Mouse (Mus musculus): ENCODE data around the gene Jkamp.

Gene Jkamp

GRCm38 (mm10) chr12:72070327-72071269, 14.8 kb upstream of the Jkamp start, which contains the start of gene Gpr135:
Gene Gpr135 (minus strand): TSS chr12:72071125.
- H3K36me3 ChIP-seq (ENCODE audit: control insufficient read depth, insufficient read depth, low read length, poor library complexity, severe bottlenecking), result no peaks in the 10 kb centered on the region
- peak; percentile 85 for DNase-seq (ENCODE audit: low read depth, low spot score)
- 0 out of 2 replicates have a peak, but pooled peaks cover 1% of the 10 kb centered on the region for H3K27me3 ChIP-seq (ENCODE audit: control insufficient read depth, insufficient read depth, low read length, poor library complexity, severe bottlenecking)

GRCm38 (mm10) chr12:72078248-72078647, 7.1 kb upstream of the Jkamp start:
- no peaks in the 10 kb centered on the region for H3K36me3 ChIP-seq (ENCODE audit: control insufficient read depth, insufficient read depth, low read length, poor library complexity, severe bottlenecking)
- H3K27me3 ChIP-seq (ENCODE audit: control insufficient read depth, insufficient read depth, low read length, poor library complexity, severe bottlenecking), result no peaks in the 10 kb centered on the region; the same call in 1 of the 2 replicates
- no peak for DNase-seq (ENCODE audit: low read depth, low spot score)

- no peaks in the 10 kb centered on the region for H3K36me3 ChIP-seq (ENCODE audit: control insufficient read depth, insufficient read depth, low read length, poor library complexity, severe bottlenecking)
- DNase-seq (ENCODE audit: low read depth, low spot score), result no peak
These were observed 3.4 kb upstream of the Jkamp start for GRCm38 (mm10) chr12:72081961-72082360.

DNA sequence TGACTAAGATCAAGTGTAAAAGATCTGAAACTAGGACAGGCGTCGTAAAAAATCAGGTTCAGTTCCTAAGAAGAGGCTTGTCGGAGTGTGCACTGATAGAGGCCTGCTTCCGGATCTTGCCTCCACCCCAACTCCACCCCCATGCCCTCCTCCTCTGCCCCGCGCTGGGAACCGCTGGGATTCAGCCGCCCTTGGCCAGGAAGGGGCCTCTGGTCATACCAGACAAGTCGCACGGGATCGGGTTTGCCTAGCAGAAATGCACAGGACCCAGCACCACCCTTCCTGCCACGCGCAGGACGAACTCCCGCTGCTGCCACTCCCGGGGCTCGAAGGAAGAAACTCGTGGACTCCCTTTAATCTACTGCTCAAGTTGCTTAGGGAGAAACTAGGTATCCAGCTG, 3.0 kb upstream of the Jkamp start:
- Histone ChIP-seq H3K27me3 (ENCODE audit: control insufficient read depth, insufficient read depth, low read length, poor library complexity, severe bottlenecking) (no peaks in the 10 kb centered on the region; the same call in 1 of the 2 replicates), H3K36me3 (ENCODE audit: control insufficient read depth, insufficient read depth, low read length, poor library complexity, severe bottlenecking) (no peaks in the 10 kb centered on the region)
- no peak for DNase-seq (ENCODE audit: low read depth, low spot score)

More at GRCm38 (mm10) chr12:72081961-72082360, 3.4 kb upstream of the Jkamp start:
- H3K27me3 ChIP-seq (ENCODE audit: control insufficient read depth, insufficient read depth, low read length, poor library complexity, severe bottlenecking), result no peaks in the 10 kb centered on the region; the same call in 1 of the 2 replicates

GRCm38 (mm10) chr12:72083265-72083664, 2.1 kb upstream of the Jkamp start:
- DNase-seq (ENCODE audit: low read depth, low spot score), result no peak
- H3K36me3 ChIP-seq (ENCODE audit: control insufficient read depth, insufficient read depth, low read length, poor library complexity, severe bottlenecking), result no peaks in the 10 kb centered on the region
- H3K27me3 ChIP-seq (ENCODE audit: control insufficient read depth, insufficient read depth, low read length, poor library complexity, severe bottlenecking), result no peaks in the 10 kb centered on the region; the same call in 1 of the 2 replicates

GRCm38 (mm10) chr12:72084261-72085023, 947 bp upstream of the Jkamp start:
- Histone ChIP-seq H3K27me3 (ENCODE audit: control insufficient read depth, insufficient read depth, low read length, poor library complexity, severe bottlenecking) (no peaks in the 10 kb centered on the region; the same call in 1 of the 2 replicates), H3K36me3 (ENCODE audit: control insufficient read depth, insufficient read depth, low read length, poor library complexity, severe bottlenecking) (no peaks in the 10 kb centered on the region)
- DNase-seq (ENCODE audit: low read depth, low spot score), result no peak

DNA sequence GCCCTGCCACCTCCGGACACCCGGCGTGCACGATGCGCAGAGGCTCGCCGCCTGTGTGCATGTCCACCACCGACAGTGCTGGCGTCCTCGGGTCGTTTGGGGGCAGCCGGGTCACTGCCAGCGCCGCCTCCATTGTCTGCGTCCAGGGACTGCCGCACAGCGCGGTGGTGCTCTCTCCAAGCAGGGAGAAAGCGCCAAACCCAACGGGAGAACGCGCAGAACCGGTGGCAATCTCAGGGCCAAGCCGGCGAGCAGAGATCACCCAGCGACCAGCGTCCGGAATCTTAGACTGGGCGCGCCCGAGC, 413 bp upstream of the Jkamp start:
- H3K36me3 ChIP-seq (ENCODE audit: control insufficient read depth, insufficient read depth, low read length, poor library complexity, severe bottlenecking), result no peaks in the 10 kb centered on the region; the same call in 1 of the 2 replicates
- DNase-seq (ENCODE audit: low read depth, low spot score), result no peak

GRCm38 (mm10) chr12:72086166-72086825, 907 bp downstream of the Jkamp start:
- Histone ChIP-seq H3K36me3 (ENCODE audit: control insufficient read depth, insufficient read depth, low read length, poor library complexity, severe bottlenecking) (no peaks in the 10 kb centered on the region; the same call in 1 of the 2 replicates), H3K27me3 (ENCODE audit: control insufficient read depth, insufficient read depth, low read length, poor library complexity, severe bottlenecking) (no peaks in the 10 kb centered on the region; the same call in 1 of the 2 replicates)
- no peak for DNase-seq (ENCODE audit: low read depth, low spot score)

More for the DNA sequence above, 413 bp upstream of the Jkamp start:
- H3K27me3 ChIP-seq (ENCODE audit: control insufficient read depth, insufficient read depth, low read length, poor library complexity, severe bottlenecking), result no peaks in the 10 kb centered on the region; the same call in 1 of the 2 replicates

- H3K27me3 ChIP-seq (ENCODE audit: control insufficient read depth, insufficient read depth, low read length, poor library complexity, severe bottlenecking), result no peaks in the 10 kb centered on the region
- DNase-seq (ENCODE audit: low read depth, low spot score), result no peak
- peaks cover 1% of the 10 kb centered on the region for H3K36me3 ChIP-seq (ENCODE audit: control insufficient read depth, insufficient read depth, low read length, poor library complexity, severe bottlenecking)
These were observed 4.4 kb downstream of the Jkamp start for GRCm38 (mm10) chr12:72089802-72090201.

- peaks cover 1% of the 10 kb centered on the region for H3K36me3 ChIP-seq (ENCODE audit: control insufficient read depth, insufficient read depth, low read length, poor library complexity, severe bottlenecking)
- H3K27me3 ChIP-seq (ENCODE audit: control insufficient read depth, insufficient read depth, low read length, poor library complexity, severe bottlenecking), result no peaks in the 10 kb centered on the region; the same call in 1 of the 2 replicates
- no peak for DNase-seq (ENCODE audit: low read depth, low spot score)
These were observed 11.6 kb downstream of the Jkamp start for GRCm38 (mm10) chr12:72096966-72097365.

DNA sequence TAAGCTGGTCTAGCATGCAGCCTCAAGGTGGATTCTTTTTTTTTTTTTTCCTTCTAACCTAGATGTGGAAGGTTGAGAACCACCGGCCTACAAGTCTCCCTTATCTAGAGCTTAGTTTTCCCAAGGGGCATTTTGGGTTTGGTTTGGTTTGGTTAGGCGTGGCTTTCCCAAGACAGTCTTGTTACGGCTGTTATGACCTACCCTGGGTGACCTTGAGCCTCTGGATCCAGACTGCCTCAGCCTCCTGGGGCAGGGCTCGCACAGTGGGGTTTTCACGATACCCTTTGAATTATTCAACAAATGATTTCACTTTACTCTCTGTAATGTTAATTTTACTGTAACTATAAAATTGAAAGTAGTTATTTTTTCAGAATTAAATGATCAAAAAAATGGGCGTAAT, 17.4 kb downstream of the Jkamp start:
- H3K36me3 ChIP-seq (ENCODE audit: control insufficient read depth, insufficient read depth, low read length, poor library complexity, severe bottlenecking), result no peaks in the 10 kb centered on the region
- DNase-seq (ENCODE audit: low read depth, low spot score), result no peak
- H3K27me3 ChIP-seq (ENCODE audit: control insufficient read depth, insufficient read depth, low read length, poor library complexity, severe bottlenecking), result no peaks in the 10 kb centered on the region; the same call in 1 of the 2 replicates

DNA sequence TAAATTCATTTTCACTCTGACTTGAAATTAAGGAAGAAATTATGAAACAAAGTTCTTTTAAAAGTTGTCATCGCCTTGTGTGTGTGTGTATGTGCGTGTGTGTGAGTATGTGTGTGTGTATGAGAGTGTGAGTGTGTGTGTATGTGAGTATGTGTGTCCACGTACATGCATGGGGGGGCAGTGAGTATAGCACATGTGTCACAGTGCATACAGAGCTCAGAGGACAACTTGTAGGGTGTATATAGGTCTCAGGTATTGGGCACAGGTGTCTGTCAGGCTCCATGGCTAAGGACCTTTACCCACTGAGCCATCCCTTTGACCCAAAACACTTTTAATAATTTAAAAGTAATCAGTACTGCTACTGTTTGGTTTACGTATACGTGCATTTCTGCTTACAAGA, 18.6 kb downstream of the Jkamp start:
- no peaks in the 10 kb centered on the region for H3K36me3 ChIP-seq (ENCODE audit: control insufficient read depth, insufficient read depth, low read length, poor library complexity, severe bottlenecking)
- no peak for DNase-seq (ENCODE audit: low read depth, low spot score)
- no peaks in the 10 kb centered on the region; the same call in 1 of the 2 replicates for H3K27me3 ChIP-seq (ENCODE audit: control insufficient read depth, insufficient read depth, low read length, poor library complexity, severe bottlenecking)

DNA sequence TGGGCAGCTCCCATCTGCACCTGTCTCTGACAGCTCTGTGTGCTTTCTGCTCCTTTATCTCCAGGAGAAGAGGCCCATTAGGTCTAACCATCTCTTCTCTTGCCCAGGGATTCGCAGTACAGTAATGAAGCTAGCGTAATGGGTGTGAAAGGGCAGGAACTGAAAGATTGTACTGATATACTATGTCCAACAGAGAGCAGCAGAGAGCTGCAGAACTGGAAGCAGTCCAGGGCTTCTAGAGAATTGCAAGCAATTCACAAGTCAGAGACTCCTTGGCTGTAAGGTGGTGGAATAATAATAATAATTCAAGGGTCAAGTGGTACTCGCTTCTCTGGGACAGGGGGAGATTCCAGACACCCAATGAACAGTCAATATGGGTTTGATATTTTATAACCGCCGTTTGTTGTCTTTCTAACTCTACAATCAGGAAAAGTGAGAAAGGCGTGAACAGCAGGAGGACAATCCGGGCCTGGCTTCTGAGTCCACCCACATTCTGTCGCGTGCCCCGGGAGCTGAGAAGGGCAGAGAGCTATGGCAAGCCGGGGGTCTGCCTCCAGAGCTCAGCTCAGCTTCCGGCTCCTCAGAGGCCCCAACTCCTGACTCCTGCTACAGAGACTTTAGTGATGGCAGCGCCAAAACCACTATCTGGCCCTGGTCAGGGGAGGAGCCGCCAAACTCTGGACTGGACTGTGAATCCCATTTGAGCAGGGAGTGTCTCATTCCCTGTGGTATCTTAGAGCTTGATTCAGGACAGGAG, 19.3 kb downstream of the Jkamp start:
- Histone ChIP-seq H3K36me3 (ENCODE audit: control insufficient read depth, insufficient read depth, low read length, poor library complexity, severe bottlenecking) (no peaks in the 10 kb centered on the region), H3K27me3 (ENCODE audit: control insufficient read depth, insufficient read depth, low read length, poor library complexity, severe bottlenecking) (no peaks in the 10 kb centered on the region; the same call in 1 of the 2 replicates)
- DNase-seq (ENCODE audit: low read depth, low spot score), result peak; percentile 73

- no peaks in the 10 kb centered on the region for H3K27me3 ChIP-seq (ENCODE audit: control insufficient read depth, insufficient read depth, low read length, poor library complexity, severe bottlenecking)
- no peak for DNase-seq (ENCODE audit: low read depth, low spot score)
- no peaks in the 10 kb centered on the region for H3K36me3 ChIP-seq (ENCODE audit: control insufficient read depth, insufficient read depth, low read length, poor library complexity, severe bottlenecking)
These were observed 29.7 kb downstream of the Jkamp start for GRCm38 (mm10) chr12:72115126-72115525.
